Mouse (Mus musculus) kidney, embryonic 15.5 days (tissue): Measurements from ENCODE around the gene Ccdc86. TPM values are rescaled to one million over a fixed set of nuclear protein-coding genes. Genes with fewer than 3 reads are reported as not detected.

Experiments used
- ATAC-seq: fragments of 200-750 bp; cut with Nextera tagmentation; replicated peaks from 2 replicates; pipeline ENCODE4 v1.8.0; 2017; ENCODE audit warnings: moderate TSS enrichment; ENCODE audit not compliant: low FRiP score
- H3K27ac ChIP-seq: fragments of 300-500 bp; sonication (generic); 2 replicates; pipeline ENCODE4 v1.5.1; 2015; ENCODE audit warnings: mild to moderate bottlenecking, inconsistent platforms
- H3K27me3 ChIP-seq: fragments of 300-500 bp; sonication (generic); 2 replicates; pipeline ENCODE4 v1.6.1; 2015; ENCODE audit warnings: inconsistent platforms
- H3K36me3 ChIP-seq: fragments of 300-500 bp; sonication (generic); 2 replicates; pipeline ENCODE4 v1.6.1; 2015; ENCODE audit warnings: inconsistent platforms
- H3K4me1 ChIP-seq: fragments of 300-500 bp; sonication (generic); 2 replicates; pipeline ENCODE4 v1.6.1; 2015; ENCODE audit warnings: inconsistent platforms
- H3K4me2 ChIP-seq: fragments of 300-500 bp; sonication (generic); 2 replicates; pipeline ENCODE4 v1.6.1; 2015; ENCODE audit warnings: moderate library complexity, mild to moderate bottlenecking, inconsistent platforms
- H3K4me3 ChIP-seq: fragments of 300-500 bp; sonication (generic); replicated peaks from 2 replicates; pipeline ENCODE4 v1.5.1; 2015; ENCODE audit warnings: mild to moderate bottlenecking, inconsistent platforms
- H3K9ac ChIP-seq: fragments of 300-500 bp; sonication (generic); 2 replicates; pipeline ENCODE4 v1.6.1; 2015; ENCODE audit warnings: mild to moderate bottlenecking, inconsistent platforms
- H3K9me3 ChIP-seq: fragments of 300-500 bp; sonication (generic); replicated peaks from 2 replicates; pipeline ENCODE4 v1.6.1; 2016; ENCODE audit warnings: inconsistent platforms
- WGBS: fragments of 180-500 bp; shearing (Covaris S2); methylation state at CpG from one replicate; pipeline ENCODE4 v1.1.7; 2015; ENCODE audit warnings: mixed read lengths; 5-methylcytosine and 5-hydroxymethylcytosine counted together
- polyA plus RNA-seq: library from polyadenylated mRNA; unstranded; fragments of >200 nt; fragmentation: Nextera tagmentation; extraction: Ambion mirVana; gene quantifications from 2 replicates; pipeline ENCODE4 v1.2.1, GENCODE M21; 2015

The Ccdc86 gene
- polyA plus RNA-seq, 1 experiment from 2014 or later: 33.4 TPM

- Histone ChIP-seq H3K9me3 (no peaks in the 10 kb centered on the region), H3K27me3 (no peaks in the 10 kb centered on the region), H3K9ac (no peak overlapping the region), H3K4me2 (no peak overlapping the region), H3K4me1 (peaks cover 22% of the 10 kb centered on the region), H3K4me3 (no peak overlapping the region), H3K36me3 (no peaks in the 10 kb centered on the region), H3K27ac (peak overlapping the region; percentile 22; the same call in 1 of the 2 replicates)
- whole genome bisulfite sequencing: 25% methylated on average over 4 of the region's 4 CpGs
- ATAC-seq: no peak
Measured at GRCm38 (mm10) chr19:10924220-10924619, 24.8 kb downstream of the Ccdc86 start.

GRCm38 (mm10) chr19:10921058-10921457 is 28.0 kb downstream of the Ccdc86 start:
- Histone ChIP-seq H3K36me3 (no peaks in the 10 kb centered on the region), H3K4me2 (no peak overlapping the region), H3K9ac (no peak overlapping the region), H3K27ac (no peak overlapping the region), H3K9me3 (no peaks in the 10 kb centered on the region), H3K27me3 (no peaks in the 10 kb centered on the region), H3K4me1 (peaks cover 14% of the 10 kb centered on the region), H3K4me3 (no peak overlapping the region)
- ATAC-seq: no peak
- 81% methylated on average over 3 of the region's 3 CpGs for WGBS

GRCm38 (mm10) chr19:10920532-10920931 is 28.5 kb downstream of the Ccdc86 start, which contains the start of gene Zp1:
Gene Zp1, minus strand, starts transcription at chr19:10920632.
- Histone ChIP-seq H3K27me3 (no peaks in the 10 kb centered on the region), H3K4me2 (no peak within 1 kb of the TSS), H3K4me3 (no peak within 1 kb of the TSS), H3K36me3 (no peaks in the 10 kb centered on the region), H3K9me3 (no peaks in the 10 kb centered on the region), H3K9ac (no peak within 1 kb of the TSS), H3K4me1 (peaks cover 9% of the 10 kb centered on the region; the same call in 1 of the 2 replicates), H3K27ac (no peak within 1 kb of the TSS)
- no peak for ATAC-seq
- 50% methylated on average over 2 of the region's 2 CpGs for WGBS

- no peak overlapping the region for H3K9ac ChIP-seq
- H3K4me2 ChIP-seq: no peak overlapping the region
- H3K27ac ChIP-seq: no peak overlapping the region
- 87% methylated on average over 10 of the region's 10 CpGs for WGBS
- H3K4me1 ChIP-seq: 0 out of 2 replicates have a peak, but pooled peaks cover 7% of the 10 kb centered on the region
- H3K27me3 ChIP-seq: no peaks in the 10 kb centered on the region
- no peak for ATAC-seq
- H3K36me3 ChIP-seq: no peaks in the 10 kb centered on the region
- H3K9me3 ChIP-seq: no peaks in the 10 kb centered on the region
- H3K4me3 ChIP-seq: no peak overlapping the region
Measured at GRCm38 (mm10) chr19:10918321-10918991, 30.6 kb downstream of the Ccdc86 start.

GRCm38 (mm10) chr19:10916506-10916905 is 32.6 kb downstream of the Ccdc86 start:
- Histone ChIP-seq H3K4me3 (no peak overlapping the region), H3K27ac (no peak overlapping the region), H3K4me1 (0 out of 2 replicates have a peak, but pooled peaks cover 7% of the 10 kb centered on the region), H3K36me3 (no peaks in the 10 kb centered on the region), H3K27me3 (no peaks in the 10 kb centered on the region), H3K4me2 (no peak overlapping the region), H3K9me3 (no peaks in the 10 kb centered on the region), H3K9ac (no peak overlapping the region)
- WGBS: 53% methylated on average over 5 of the region's 5 CpGs
- no peak for ATAC-seq

- 68% methylated on average over 2 of the region's 2 CpGs for WGBS
- 0 out of 2 replicates have a peak, but pooled peaks cover 7% of the 10 kb centered on the region for H3K4me1 ChIP-seq
- no peak overlapping the region for H3K27ac ChIP-seq
- ATAC-seq: no peak
- H3K36me3 ChIP-seq: no peaks in the 10 kb centered on the region
- H3K9me3 ChIP-seq: no peaks in the 10 kb centered on the region
- no peaks in the 10 kb centered on the region for H3K27me3 ChIP-seq
- no peak overlapping the region for H3K4me3 ChIP-seq
- H3K9ac ChIP-seq: no peak overlapping the region
- H3K4me2 ChIP-seq: no peak overlapping the region
Measured at GRCm38 (mm10) chr19:10914870-10915269, 34.2 kb downstream of the Ccdc86 start.

- Histone ChIP-seq H3K9ac (no peak overlapping the region), H3K4me3 (no peak overlapping the region), H3K27me3 (no peaks in the 10 kb centered on the region), H3K27ac (no peak overlapping the region), H3K36me3 (no peaks in the 10 kb centered on the region), H3K9me3 (no peaks in the 10 kb centered on the region), H3K4me2 (no peak overlapping the region), H3K4me1 (0 out of 2 replicates have a peak, but pooled peaks cover 11% of the 10 kb centered on the region)
- no peak for ATAC-seq
- WGBS: 58% methylated on average over 7 of the region's 7 CpGs
Measured at GRCm38 (mm10) chr19:10914291-10914690, 34.8 kb downstream of the Ccdc86 start.

- peak; percentile 13; the same call in 1 of the 2 replicates for ATAC-seq
- Histone ChIP-seq H3K4me1 (peaks cover 30% of the 10 kb centered on the region), H3K4me3 (no peak overlapping the region), H3K9ac (no peak overlapping the region), H3K9me3 (no peaks in the 10 kb centered on the region), H3K36me3 (peaks cover 37% of the 10 kb centered on the region), H3K27ac (peak overlapping the region; percentile 84), H3K4me2 (no peak overlapping the region), H3K27me3 (no peaks in the 10 kb centered on the region)
- WGBS: 64% methylated on average over 6 of the region's 6 CpGs
Measured at GRCm38 (mm10) chr19:10909087-10909721, 39.9 kb downstream of the Ccdc86 start.

GRCm38 (mm10) chr19:10907891-10908290 is 41.2 kb downstream of the Ccdc86 start:
- Histone ChIP-seq H3K9ac (no peak overlapping the region), H3K4me3 (no peak overlapping the region), H3K27ac (0 out of 2 replicates have a peak overlapping the region, but pooled peaks have one; percentile 84), H3K36me3 (peaks cover 50% of the 10 kb centered on the region), H3K4me1 (peaks cover 30% of the 10 kb centered on the region), H3K4me2 (no peak overlapping the region), H3K27me3 (no peaks in the 10 kb centered on the region), H3K9me3 (no peaks in the 10 kb centered on the region)
- no peak for ATAC-seq
- 64% methylated on average over 3 of the region's 3 CpGs for WGBS

- Histone ChIP-seq H3K4me1 (peaks cover 30% of the 10 kb centered on the region), H3K4me2 (peak overlapping the region; percentile 27; the same call in 1 of the 2 replicates), H3K9ac (no peak overlapping the region), H3K9me3 (no peaks in the 10 kb centered on the region), H3K27ac (peak overlapping the region; percentile 89), H3K36me3 (peaks cover 72% of the 10 kb centered on the region), H3K4me3 (no peak overlapping the region), H3K27me3 (no peaks in the 10 kb centered on the region)
- 45% methylated on average over 5 of the region's 5 CpGs for WGBS
- ATAC-seq: peak; percentile 9; the same call in 1 of the 2 replicates
Measured at GRCm38 (mm10) chr19:10905728-10906000, 43.4 kb downstream of the Ccdc86 start.

- peaks cover 30% of the 10 kb centered on the region for H3K4me1 ChIP-seq
- 32% methylated on average over 7 of the region's 7 CpGs for WGBS
- H3K36me3 ChIP-seq: peaks cover 78% of the 10 kb centered on the region
- H3K9ac ChIP-seq: no peak overlapping the region
- peak overlapping the region; percentile 89 for H3K27ac ChIP-seq
- H3K4me2 ChIP-seq: peak overlapping the region; percentile 27; the same call in 1 of the 2 replicates
- no peaks in the 10 kb centered on the region for H3K9me3 ChIP-seq
- no peak overlapping the region for H3K4me3 ChIP-seq
- no peaks in the 10 kb centered on the region for H3K27me3 ChIP-seq
- peak; percentile 86 for ATAC-seq
Measured at GRCm38 (mm10) chr19:10904927-10905727, 43.9 kb downstream of the Ccdc86 start.

GRCm38 (mm10) chr19:10904512-10904911 is 44.6 kb downstream of the Ccdc86 start:
- H3K9ac ChIP-seq: no peak overlapping the region
- peaks cover 84% of the 10 kb centered on the region for H3K36me3 ChIP-seq
- no peak for ATAC-seq
- H3K4me2 ChIP-seq: no peak overlapping the region
- peaks cover 27% of the 10 kb centered on the region for H3K4me1 ChIP-seq
- no peak overlapping the region for H3K4me3 ChIP-seq
- H3K27me3 ChIP-seq: no peaks in the 10 kb centered on the region
- peak overlapping the region; percentile 89 for H3K27ac ChIP-seq
- WGBS: 82% methylated on average over 5 of the region's 5 CpGs
- no peaks in the 10 kb centered on the region for H3K9me3 ChIP-seq
